Mouse (Mus musculus): ENCODE measurements around the gene Fgfr3. TPM values are rescaled to one million over a fixed set of nuclear protein-coding genes. Genes with fewer than 3 reads are reported as not detected.

The Fgfr3 gene
- polyA plus RNA-seq, 1 experiment, result 4.3 TPM

- Histone ChIP-seq H3K27me3 (ENCODE audit: control insufficient read depth, insufficient read depth, low read length) (no peaks in the 10 kb centered on the region), H3K4me1 (ENCODE audit: control insufficient read depth, insufficient read depth, low read length) (peaks cover 18% of the 10 kb centered on the region), H3K36me3 (ENCODE audit: control insufficient read depth, insufficient read depth, low read length) (no peaks in the 10 kb centered on the region), H3K27ac (ENCODE audit: control insufficient read depth, insufficient read depth, low read depth, low read length) (no peak overlapping the region), H3K4me3 (ENCODE audit: control insufficient read depth, low read depth, low read length) (no peak overlapping the region)
- TF ChIP-seq POLR2A (IDR thresholded peaks at IDR 0.05; ENCODE audit: control insufficient read depth, low read depth, low read length), result no peak
- no peak for TF ChIP-seq CTCF (IDR thresholded peaks at IDR 0.05; ENCODE audit: control insufficient read depth, insufficient read depth, insufficient replicate concordance, low read depth, low read length)
These were observed 22.8 kb upstream of the Fgfr3 start for GRCm38 (mm10) chr5:33698669-33699068.

- Histone ChIP-seq H3K4me3 (ENCODE audit: control insufficient read depth, low read depth, low read length) (no peak overlapping the region), H3K4me1 (ENCODE audit: control insufficient read depth, insufficient read depth, low read length) (peaks cover 13% of the 10 kb centered on the region), H3K27ac (ENCODE audit: control insufficient read depth, insufficient read depth, low read depth, low read length) (no peak overlapping the region), H3K36me3 (ENCODE audit: control insufficient read depth, insufficient read depth, low read length) (no peaks in the 10 kb centered on the region), H3K27me3 (ENCODE audit: control insufficient read depth, insufficient read depth, low read length) (no peaks in the 10 kb centered on the region)
- no peak for TF ChIP-seq POLR2A (IDR thresholded peaks at IDR 0.05; ENCODE audit: control insufficient read depth, low read depth, low read length)
- TF ChIP-seq CTCF (IDR thresholded peaks at IDR 0.05; ENCODE audit: control insufficient read depth, insufficient read depth, insufficient replicate concordance, low read depth, low read length), result no peak
These were observed 21.5 kb upstream of the Fgfr3 start for GRCm38 (mm10) chr5:33700010-33700409.

DNA sequence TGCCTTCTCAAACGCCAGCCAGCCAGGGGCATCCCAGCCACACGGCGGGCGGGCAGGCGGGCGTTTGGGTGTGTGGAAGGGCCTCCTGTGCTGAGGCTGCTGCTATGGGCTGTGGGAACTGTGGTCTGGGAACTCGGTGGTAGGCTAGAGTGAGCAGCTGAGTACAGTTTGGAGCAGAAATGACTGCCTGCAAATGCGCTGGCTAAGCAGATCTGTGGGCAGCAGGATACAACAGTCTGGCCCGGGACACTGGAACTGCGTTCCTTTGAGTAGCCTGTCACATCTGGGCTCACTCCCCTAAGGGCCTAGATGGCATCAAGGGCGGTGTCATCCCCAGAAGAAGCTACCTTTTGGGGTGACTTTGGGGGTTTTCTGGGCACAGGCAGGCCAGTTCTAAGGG, 19.6 kb upstream of the Fgfr3 start:
- Histone ChIP-seq H3K4me3 (ENCODE audit: control insufficient read depth, low read depth, low read length) (no peak overlapping the region), H3K27me3 (ENCODE audit: control insufficient read depth, insufficient read depth, low read length) (no peaks in the 10 kb centered on the region), H3K27ac (ENCODE audit: control insufficient read depth, insufficient read depth, low read depth, low read length) (no peak overlapping the region), H3K4me1 (ENCODE audit: control insufficient read depth, insufficient read depth, low read length) (no peaks in the 10 kb centered on the region), H3K36me3 (ENCODE audit: control insufficient read depth, insufficient read depth, low read length) (no peaks in the 10 kb centered on the region)
- TF ChIP-seq CTCF (IDR thresholded peaks at IDR 0.05; ENCODE audit: control insufficient read depth, insufficient read depth, insufficient replicate concordance, low read depth, low read length) (no peak), POLR2A (IDR thresholded peaks at IDR 0.05; ENCODE audit: control insufficient read depth, low read depth, low read length) (no peak)

- Histone ChIP-seq H3K4me3 (ENCODE audit: control insufficient read depth, low read depth, low read length) (no peak overlapping the region), H3K27me3 (ENCODE audit: control insufficient read depth, insufficient read depth, low read length) (no peaks in the 10 kb centered on the region), H3K27ac (ENCODE audit: control insufficient read depth, insufficient read depth, low read depth, low read length) (no peak overlapping the region), H3K4me1 (ENCODE audit: control insufficient read depth, insufficient read depth, low read length) (no peaks in the 10 kb centered on the region), H3K36me3 (ENCODE audit: control insufficient read depth, insufficient read depth, low read length) (no peaks in the 10 kb centered on the region)
- no peak for TF ChIP-seq POLR2A (IDR thresholded peaks at IDR 0.05; ENCODE audit: control insufficient read depth, low read depth, low read length)
These were observed 17.5 kb upstream of the Fgfr3 start for GRCm38 (mm10) chr5:33703999-33704398.

DNA sequence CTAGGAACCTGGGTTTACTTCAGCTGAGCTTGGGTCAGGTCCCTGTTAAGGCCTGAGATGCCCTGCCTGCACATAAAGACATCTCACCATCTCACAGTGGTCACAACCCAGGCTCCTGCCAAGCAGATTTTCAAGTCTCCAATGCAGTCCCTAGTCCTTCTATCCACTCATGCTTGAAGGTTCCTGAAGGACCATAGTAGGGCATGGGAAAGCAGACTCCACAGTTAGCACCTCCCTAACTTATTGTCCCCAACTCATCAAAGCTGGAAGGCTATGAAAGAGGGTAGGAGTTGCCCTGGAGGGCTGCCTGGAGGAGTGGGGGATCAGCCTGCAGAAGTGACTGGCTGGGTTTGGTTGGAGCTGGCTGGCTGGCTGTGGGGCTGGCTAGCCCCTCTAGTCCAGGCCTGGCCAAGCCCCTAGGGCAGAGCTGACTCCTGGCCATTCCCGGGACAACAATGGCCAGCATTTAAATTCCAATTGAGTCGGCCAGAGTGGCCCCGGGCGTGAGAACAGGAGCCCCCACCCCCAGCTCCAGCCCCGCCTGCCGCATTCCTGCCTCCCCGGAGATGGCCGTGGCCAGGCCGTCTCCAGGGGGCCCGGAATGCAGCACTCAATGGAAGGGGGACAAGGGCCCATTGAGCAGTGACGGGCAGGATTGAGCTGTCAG, 16.4 kb upstream of the Fgfr3 start:
- Histone ChIP-seq H3K27me3 (ENCODE audit: control insufficient read depth, insufficient read depth, low read length) (no peaks in the 10 kb centered on the region), H3K4me3 (ENCODE audit: control insufficient read depth, low read depth, low read length) (no peak overlapping the region), H3K27ac (ENCODE audit: control insufficient read depth, insufficient read depth, low read depth, low read length) (no peak overlapping the region), H3K4me1 (ENCODE audit: control insufficient read depth, insufficient read depth, low read length) (no peaks in the 10 kb centered on the region), H3K36me3 (ENCODE audit: control insufficient read depth, insufficient read depth, low read length) (no peaks in the 10 kb centered on the region)
- no peak for TF ChIP-seq CTCF (IDR thresholded peaks at IDR 0.05; ENCODE audit: control insufficient read depth, insufficient read depth, insufficient replicate concordance, low read depth, low read length)
- TF ChIP-seq POLR2A (IDR thresholded peaks at IDR 0.05; ENCODE audit: control insufficient read depth, low read depth, low read length), result no peak

DNA sequence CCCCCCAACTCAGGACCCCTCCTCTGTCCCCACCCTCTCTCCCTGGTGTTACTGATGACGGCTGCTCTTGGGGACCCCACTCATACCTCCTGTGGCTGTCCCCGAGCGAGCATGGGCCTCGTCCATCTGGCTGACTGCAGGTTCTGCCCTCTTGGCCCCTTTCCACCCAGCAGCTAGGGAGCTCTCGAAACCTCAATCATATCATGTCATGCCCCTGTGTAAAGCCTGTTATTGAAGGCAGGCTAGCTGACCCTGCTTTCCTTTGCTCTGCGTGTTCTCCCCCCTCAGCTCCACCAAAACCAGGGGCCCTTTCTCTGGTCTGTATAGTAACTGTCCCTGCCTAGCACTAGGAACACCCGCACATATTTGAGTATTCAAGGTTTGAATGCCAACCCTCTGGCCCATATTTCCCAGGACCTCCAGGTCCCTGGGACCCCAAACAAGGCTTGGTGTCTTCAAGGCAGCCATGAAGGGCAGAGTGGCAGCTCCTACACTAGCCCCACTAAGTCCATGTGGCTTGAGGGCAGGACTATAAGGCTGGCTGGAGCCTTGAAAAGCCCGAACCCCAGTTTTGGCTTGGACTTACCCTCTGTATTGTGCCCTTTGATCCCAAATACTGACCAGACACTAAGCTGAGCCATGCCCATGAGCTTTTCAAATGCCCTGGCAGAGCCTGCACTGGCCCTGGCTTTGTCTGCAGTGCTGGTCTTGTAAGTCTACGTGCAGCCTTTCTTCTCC, 15.7 kb upstream of the Fgfr3 start:
- no peak overlapping the region for H3K4me3 ChIP-seq (ENCODE audit: control insufficient read depth, low read depth, low read length)
- no peaks in the 10 kb centered on the region for H3K4me1 ChIP-seq (ENCODE audit: control insufficient read depth, insufficient read depth, low read length)
- no peak overlapping the region for H3K27ac ChIP-seq (ENCODE audit: control insufficient read depth, insufficient read depth, low read depth, low read length)
- no peaks in the 10 kb centered on the region for H3K27me3 ChIP-seq (ENCODE audit: control insufficient read depth, insufficient read depth, low read length)
- TF ChIP-seq CTCF (IDR thresholded peaks at IDR 0.05; ENCODE audit: control insufficient read depth, insufficient read depth, insufficient replicate concordance, low read depth, low read length), result no peak
- no peak for TF ChIP-seq POLR2A (IDR thresholded peaks at IDR 0.05; ENCODE audit: control insufficient read depth, low read depth, low read length)
- no peaks in the 10 kb centered on the region for H3K36me3 ChIP-seq (ENCODE audit: control insufficient read depth, insufficient read depth, low read length)

DNA sequence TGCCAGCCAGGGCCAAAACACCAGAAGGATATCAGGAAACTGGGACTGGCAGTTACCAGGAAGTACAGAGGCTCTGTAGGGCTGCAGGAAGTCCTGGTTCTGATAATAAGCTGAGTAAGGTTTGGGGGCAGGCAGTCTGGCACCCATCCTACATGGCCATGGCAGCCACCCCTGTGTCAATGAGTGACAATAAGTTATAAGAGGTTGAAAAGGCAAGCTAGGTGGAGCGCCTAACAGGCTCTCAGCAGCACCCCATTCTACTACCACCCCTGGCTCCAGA, 15.2 kb upstream of the Fgfr3 start:
- TF ChIP-seq CTCF (IDR thresholded peaks at IDR 0.05; ENCODE audit: control insufficient read depth, insufficient read depth, insufficient replicate concordance, low read depth, low read length) (no peak), POLR2A (IDR thresholded peaks at IDR 0.05; ENCODE audit: control insufficient read depth, low read depth, low read length) (no peak)
- H3K27me3 ChIP-seq (ENCODE audit: control insufficient read depth, insufficient read depth, low read length), result no peaks in the 10 kb centered on the region
- H3K4me1 ChIP-seq (ENCODE audit: control insufficient read depth, insufficient read depth, low read length), result no peaks in the 10 kb centered on the region
- H3K36me3 ChIP-seq (ENCODE audit: control insufficient read depth, insufficient read depth, low read length), result no peaks in the 10 kb centered on the region
- H3K27ac ChIP-seq (ENCODE audit: control insufficient read depth, insufficient read depth, low read depth, low read length), result no peak overlapping the region
- no peak overlapping the region for H3K4me3 ChIP-seq (ENCODE audit: control insufficient read depth, low read depth, low read length)

All from testis, adult 2 months (tissue).